Mouse (Mus musculus) liver, embryonic 13.5 days (tissue): ENCODE measurements around the gene Fam19a1. TPM values are rescaled to one million over a fixed set of nuclear protein-coding genes. Genes with fewer than 3 reads are reported as not detected.
"Not testable (repeated sequence)": the region's sequence is repeated elsewhere in the genome, so short reads cannot be mapped to it uniquely, and the experiment has no call there.

Experiments
- ATAC-seq: fragments of 200-750 bp; cut with Nextera tagmentation; 2 replicates; pipeline ENCODE4 v1.8.0; 2017; ENCODE audit warnings: low read depth, mild to moderate bottlenecking, moderate number of reproducible peaks, moderate library complexity
- DNase-seq: peaks from one replicate; pipeline ENCODE4 v3.0.0; 2022
- H3K27ac ChIP-seq: fragments of 300-500 bp; sonication (generic); 2 replicates; pipeline ENCODE4 v1.5.1; 2015; ENCODE audit warnings: moderate library complexity, mild to moderate bottlenecking, inconsistent platforms
- H3K27me3 ChIP-seq: fragments of 300-500 bp; sonication (generic); 2 replicates; pipeline ENCODE4 v1.6.1; 2015; ENCODE audit warnings: mild to moderate bottlenecking, inconsistent platforms
- H3K36me3 ChIP-seq: fragments of 300-500 bp; sonication (generic); 2 replicates; pipeline ENCODE4 v1.6.1; 2015; ENCODE audit warnings: mild to moderate bottlenecking, inconsistent platforms
- H3K4me1 ChIP-seq: fragments of 300-500 bp; sonication (generic); replicated peaks from 2 replicates; pipeline ENCODE4 v1.6.1; 2015; ENCODE audit warnings: inconsistent platforms
- H3K4me2 ChIP-seq: fragments of 300-500 bp; sonication (generic); 2 replicates; pipeline ENCODE4 v1.6.1; 2015; ENCODE audit warnings: inconsistent platforms, mild to moderate bottlenecking, moderate library complexity
- H3K4me3 ChIP-seq: fragments of 300-500 bp; sonication (generic); replicated peaks from 2 replicates; pipeline ENCODE4 v1.5.1; 2015; ENCODE audit warnings: mild to moderate bottlenecking, inconsistent platforms
- H3K9ac ChIP-seq: fragments of 300-500 bp; sonication (generic); 2 replicates; pipeline ENCODE4 v1.6.1; 2015; ENCODE audit warnings: mild to moderate bottlenecking, inconsistent platforms
- H3K9me3 ChIP-seq: fragments of 300-500 bp; sonication (generic); replicated peaks from 2 replicates; pipeline ENCODE4 v1.6.1; 2016; ENCODE audit warnings: inconsistent platforms
- WGBS: fragments of 180-500 bp; shearing (Covaris S2); methylation state at CpG from one replicate; pipeline ENCODE4 v1.1.7; 2015; ENCODE audit not compliant: insufficient replicate concordance; 5-methylcytosine and 5-hydroxymethylcytosine counted together
- polyA plus RNA-seq: library from polyadenylated mRNA; unstranded; fragments of >200 nt; fragmentation: Nextera tagmentation; extraction: Ambion mirVana; gene quantifications from 2 replicates; pipeline ENCODE4 v1.2.1, GENCODE M21; 2015

The Fam19a1 gene
- polyA plus RNA-seq, 1 experiment from 2014 or later: not detected

DNA sequence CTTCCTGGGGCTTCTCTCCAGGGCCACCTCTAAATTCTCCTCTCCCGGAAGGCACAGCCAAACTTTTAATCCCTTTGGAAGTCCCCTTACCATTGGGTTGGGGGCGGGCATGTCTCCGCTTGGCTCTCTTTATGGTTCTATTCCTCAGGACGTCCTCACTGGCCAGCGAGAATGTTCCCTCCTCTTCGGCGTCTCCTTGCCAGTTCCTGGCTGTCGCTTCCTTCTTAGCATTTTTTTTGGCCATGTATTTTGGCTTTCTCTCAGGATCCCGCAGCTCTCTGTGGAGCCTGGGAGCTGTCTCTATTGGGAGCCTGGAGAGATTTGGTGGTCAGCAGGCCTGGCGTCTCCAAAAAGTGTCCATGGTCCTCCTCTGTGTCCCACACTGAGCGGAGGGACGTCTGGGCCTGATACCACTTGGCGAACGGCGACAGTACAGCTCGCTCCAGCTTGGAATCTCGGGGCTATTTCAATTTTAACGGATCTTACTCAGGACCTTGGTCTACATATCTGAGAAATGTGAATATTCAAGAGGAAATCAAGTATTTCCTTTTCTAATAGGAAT lies 52.9 kb downstream of the Fam19a1 start, which contains the start of gene 1700123L14Rik:
1700123L14Rik (minus strand) TSS at position 426 of the 562 bp plus-strand sequence.
- Histone ChIP-seq H3K27ac (no peak within 1 kb of the TSS), H3K36me3 (no peaks in the 10 kb centered on the region), H3K4me2 (no peak within 1 kb of the TSS), H3K9ac (no peak within 1 kb of the TSS), H3K9me3 (0 out of 2 replicates have a peak, but pooled peaks cover 4% of the 10 kb centered on the region), H3K4me3 (no peak within 1 kb of the TSS), H3K4me1 (no peaks in the 10 kb centered on the region), H3K27me3 (no peaks in the 10 kb centered on the region)
- ATAC-seq (no peak), DNase-seq (no peak)
- 74% methylated on average over 18 of the region's 18 CpGs for WGBS

DNA sequence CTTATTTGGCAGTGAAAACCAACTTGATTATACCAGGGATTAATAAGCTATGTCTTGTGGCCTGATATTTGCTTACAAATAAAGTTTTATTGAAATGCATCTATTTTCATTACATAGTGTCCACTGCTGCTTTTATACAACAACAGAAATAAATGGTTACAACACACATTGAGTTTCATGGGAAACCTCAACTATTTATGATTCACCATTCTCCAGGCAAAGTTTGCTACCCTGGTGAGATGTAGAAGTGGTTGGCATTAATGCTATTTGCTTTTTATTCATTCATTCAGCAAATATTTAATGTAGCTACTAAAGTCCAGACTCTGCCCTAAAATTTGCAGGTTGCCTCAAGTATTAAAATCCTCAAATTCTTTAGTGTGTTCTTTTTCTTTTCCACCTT lies 54.1 kb downstream of the Fam19a1 start:
- Histone ChIP-seq H3K27me3 (no peaks in the 10 kb centered on the region), H3K9me3 (0 out of 2 replicates have a peak, but pooled peaks cover 4% of the 10 kb centered on the region), H3K27ac (no peak overlapping the region), H3K4me1 (no peaks in the 10 kb centered on the region), H3K9ac (no peak overlapping the region), H3K4me2 (no peak overlapping the region), H3K36me3 (no peaks in the 10 kb centered on the region), H3K4me3 (no peak overlapping the region)
- DNase-seq: no peak
- ATAC-seq: no peak

DNA sequence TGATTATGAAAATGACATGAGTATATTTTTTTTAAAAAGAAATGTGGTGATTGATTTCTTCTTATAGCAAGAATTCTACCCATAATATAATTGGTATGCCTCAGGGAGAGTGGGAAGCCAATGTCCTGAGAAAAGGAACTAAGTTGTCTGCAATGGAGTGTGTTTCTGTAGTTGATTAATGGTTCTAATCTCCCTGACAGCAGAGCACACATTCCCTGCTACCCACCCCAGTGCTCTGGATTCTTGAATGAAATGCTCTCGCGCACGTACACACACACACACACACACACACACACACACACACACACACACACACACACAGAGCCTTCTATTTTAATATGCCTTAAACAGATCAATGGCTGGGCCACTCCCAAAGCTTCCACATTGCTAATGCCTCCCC lies 60.7 kb downstream of the Fam19a1 start:
- no peaks in the 10 kb centered on the region for H3K27me3 ChIP-seq
- 43% methylated on average over 3 of the region's 3 CpGs for WGBS
- ATAC-seq: no peak

DNA sequence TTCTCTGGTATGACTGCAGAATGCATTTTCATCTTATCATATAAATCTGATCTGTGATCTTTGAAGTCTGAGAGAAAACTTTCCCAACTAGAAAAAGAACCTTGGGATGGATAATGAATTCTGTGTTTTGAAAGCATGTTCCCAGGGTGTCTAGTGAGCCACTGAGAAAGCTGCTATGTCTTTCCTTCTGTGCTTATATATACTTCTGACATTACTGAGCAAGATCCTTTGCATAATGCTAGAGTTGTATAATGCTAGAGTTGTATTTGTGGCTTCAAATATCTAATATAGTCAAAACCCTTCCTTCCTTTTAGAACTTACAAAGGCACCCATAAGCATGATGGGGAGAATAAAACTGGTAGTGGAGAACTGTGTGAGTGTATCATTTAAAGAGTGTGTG lies 65.6 kb downstream of the Fam19a1 start:
- no peak overlapping the region for H3K4me2 ChIP-seq
- H3K4me1 ChIP-seq: no peaks in the 10 kb centered on the region
- no peak overlapping the region for H3K9ac ChIP-seq
- no peaks in the 10 kb centered on the region for H3K36me3 ChIP-seq
- ATAC-seq (no peak), DNase-seq (no peak)
- no peak overlapping the region for H3K4me3 ChIP-seq
- H3K27ac ChIP-seq: no peak overlapping the region
- no peaks in the 10 kb centered on the region for H3K9me3 ChIP-seq
- no peaks in the 10 kb centered on the region for H3K27me3 ChIP-seq

More for the DNA sequence above, 60.7 kb downstream of the Fam19a1 start:
- no peak overlapping the region for H3K4me2 ChIP-seq
- DNase-seq: no peak
- H3K4me1 ChIP-seq: no peaks in the 10 kb centered on the region
- H3K36me3 ChIP-seq: no peaks in the 10 kb centered on the region
- no peak overlapping the region for H3K9ac ChIP-seq
- no peak overlapping the region for H3K4me3 ChIP-seq
- H3K9me3 ChIP-seq: no peaks in the 10 kb centered on the region
- H3K27ac ChIP-seq: no peak overlapping the region

DNA sequence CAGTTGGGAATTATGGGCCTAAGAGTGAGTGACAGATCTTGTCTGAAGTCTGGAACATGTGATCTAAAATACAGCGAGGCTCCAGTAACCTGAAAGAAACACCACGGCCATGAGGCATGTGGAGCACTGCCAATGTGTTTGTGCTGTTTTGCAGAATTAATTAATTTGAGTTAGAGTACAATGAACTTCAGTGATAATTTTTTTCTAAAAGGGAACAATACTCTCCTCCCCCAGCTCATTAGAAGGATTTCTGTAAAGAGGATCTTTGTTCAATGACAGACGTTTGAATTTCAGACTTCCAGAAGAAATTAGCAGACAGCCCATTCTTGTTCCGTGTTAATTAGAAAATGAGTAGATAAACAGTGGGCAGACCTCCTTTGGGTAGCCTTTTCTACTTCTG lies 70.4 kb downstream of the Fam19a1 start:
- no peak overlapping the region for H3K4me2 ChIP-seq
- no peak for DNase-seq
- no peak overlapping the region for H3K27ac ChIP-seq
- H3K9ac ChIP-seq: no peak overlapping the region
- no peaks in the 10 kb centered on the region for H3K9me3 ChIP-seq
- H3K4me1 ChIP-seq: no peaks in the 10 kb centered on the region
- no peaks in the 10 kb centered on the region for H3K36me3 ChIP-seq
- no peaks in the 10 kb centered on the region for H3K27me3 ChIP-seq
- 71% methylated on average over 4 of the region's 4 CpGs for WGBS
- ATAC-seq: no peak
- no peak overlapping the region for H3K4me3 ChIP-seq

DNA sequence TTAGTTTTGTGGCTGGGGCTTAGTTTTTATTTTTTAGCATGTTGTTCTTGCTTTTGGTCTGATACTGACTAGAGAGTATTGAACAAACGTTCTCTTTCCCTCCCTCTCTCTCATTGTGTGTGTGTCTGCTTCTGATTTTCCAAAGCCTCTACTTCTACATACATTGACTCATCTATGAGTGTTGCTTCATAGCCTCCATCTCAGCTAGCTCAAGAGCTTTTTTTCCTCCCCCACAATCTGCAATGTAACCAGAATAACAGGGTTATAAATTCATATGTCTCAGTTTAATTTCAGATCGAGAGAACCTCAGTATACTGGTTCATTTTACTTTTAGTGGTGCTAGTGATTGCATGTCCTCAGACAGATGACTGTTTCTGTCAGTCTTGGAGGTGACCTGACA lies 73.6 kb downstream of the Fam19a1 start:
- 41% methylated on average over 2 of the region's 2 CpGs for WGBS
- Histone ChIP-seq H3K9me3 (no peaks in the 10 kb centered on the region), H3K4me3 (no peak overlapping the region), H3K9ac (no peak overlapping the region), H3K36me3 (no peaks in the 10 kb centered on the region), H3K4me1 (no peaks in the 10 kb centered on the region), H3K27ac (no peak overlapping the region), H3K27me3 (no peaks in the 10 kb centered on the region), H3K4me2 (no peak overlapping the region)
- no peak for DNase-seq
- ATAC-seq: no peak

DNA sequence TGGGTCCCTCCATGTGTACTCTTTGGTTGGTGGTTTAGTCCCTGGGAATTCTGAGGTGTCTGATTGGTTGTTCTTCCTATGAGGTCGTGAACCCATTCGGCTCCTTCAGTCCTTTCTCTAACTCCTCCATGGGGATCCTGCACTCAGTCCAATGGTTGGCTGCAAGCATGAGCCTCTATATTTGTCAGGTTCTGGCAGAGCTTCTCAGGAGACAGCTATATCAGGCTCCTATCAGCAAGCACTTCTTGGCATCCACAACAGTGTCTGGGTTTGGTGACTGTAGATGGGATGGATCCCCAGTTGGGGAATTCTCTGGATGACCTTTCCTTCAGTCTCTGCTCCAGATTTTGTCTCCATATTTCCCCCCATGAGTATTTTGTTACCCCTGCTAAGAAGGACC lies 86.0 kb downstream of the Fam19a1 start:
- not testable (repeated sequence) for H3K4me2 ChIP-seq, H3K9ac ChIP-seq, H3K27ac ChIP-seq, H3K36me3 ChIP-seq, H3K4me3 ChIP-seq, H3K4me1 ChIP-seq, DNase-seq, H3K27me3 ChIP-seq, ATAC-seq, H3K9me3 ChIP-seq
- 76% methylated on average over 2 of the region's 2 CpGs for WGBS

DNA sequence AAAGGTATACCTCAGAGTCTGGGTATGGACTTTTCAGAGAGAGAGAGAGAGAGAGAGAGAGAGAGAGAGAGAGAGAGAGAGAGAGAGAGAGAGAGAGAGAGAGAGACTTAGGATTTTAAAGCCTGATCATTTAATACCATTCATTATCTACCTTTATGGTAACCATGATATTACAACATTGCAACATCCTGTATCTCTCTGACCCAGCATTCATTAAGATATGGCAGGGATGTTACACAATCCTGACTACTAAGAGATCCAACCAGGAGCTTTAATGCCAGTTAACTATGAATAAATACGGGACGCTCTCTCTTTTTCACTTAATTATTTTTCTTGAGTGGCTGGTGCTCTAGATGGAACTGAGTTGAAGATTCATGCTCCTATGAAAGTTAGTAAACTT lies 92.4 kb downstream of the Fam19a1 start:
- H3K9ac ChIP-seq: no peak overlapping the region
- H3K4me2 ChIP-seq: no peak overlapping the region
- no peak overlapping the region for H3K4me3 ChIP-seq
- 79% methylated on average over 2 of the region's 2 CpGs for WGBS
- H3K36me3 ChIP-seq: no peaks in the 10 kb centered on the region
- no peaks in the 10 kb centered on the region for H3K4me1 ChIP-seq
- no peak for DNase-seq
- no peak overlapping the region for H3K27ac ChIP-seq
- no peaks in the 10 kb centered on the region for H3K27me3 ChIP-seq
- H3K9me3 ChIP-seq: no peaks in the 10 kb centered on the region
- ATAC-seq: no peak

DNA sequence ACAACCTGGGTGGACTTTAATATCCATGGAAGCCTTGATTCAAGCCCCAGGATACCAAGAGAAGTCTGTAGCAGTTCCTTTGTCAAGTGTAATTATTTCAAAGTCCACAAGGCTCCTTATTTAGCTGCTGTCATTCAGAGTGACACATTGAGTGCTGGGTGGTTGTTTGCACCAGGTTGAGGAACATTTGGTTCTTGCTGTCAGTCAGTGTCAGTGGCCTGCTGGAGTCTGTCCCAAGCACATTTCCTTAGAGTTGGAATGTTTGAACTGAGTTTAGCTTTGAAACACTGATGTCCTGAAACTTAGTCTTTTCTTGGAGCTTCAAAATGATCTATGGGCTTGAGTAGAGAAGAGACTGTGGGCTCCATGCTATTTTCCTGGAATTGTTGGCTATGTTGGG lies 121.9 kb downstream of the Fam19a1 start:
- Histone ChIP-seq H3K4me1 (no peaks in the 10 kb centered on the region), H3K27ac (no peak overlapping the region), H3K4me3 (no peak overlapping the region), H3K9ac (no peak overlapping the region), H3K36me3 (no peaks in the 10 kb centered on the region), H3K4me2 (no peak overlapping the region), H3K27me3 (no peaks in the 10 kb centered on the region), H3K9me3 (no peaks in the 10 kb centered on the region)
- ATAC-seq (no peak), DNase-seq (no peak)

DNA sequence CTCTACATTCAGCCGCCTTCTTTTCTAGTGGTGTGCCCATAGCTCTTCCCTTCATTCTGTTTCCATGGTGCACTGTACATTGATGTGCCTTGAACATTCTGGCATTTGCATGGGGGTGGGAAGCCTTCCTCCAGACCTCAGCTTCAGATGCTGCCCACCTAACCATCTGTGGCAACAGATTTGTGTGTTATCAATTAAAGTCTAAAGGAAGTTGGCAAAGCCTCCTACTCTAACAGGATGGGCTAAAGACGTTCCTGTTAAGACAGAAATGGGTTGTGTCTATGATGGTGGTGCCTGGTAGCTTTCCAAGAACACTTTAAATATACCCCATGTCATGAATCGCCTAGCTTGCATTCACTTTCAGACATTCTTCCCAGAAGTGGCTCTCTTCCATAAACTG lies 131.4 kb downstream of the Fam19a1 start:
- Histone ChIP-seq H3K27me3 (no peaks in the 10 kb centered on the region), H3K9me3 (no peaks in the 10 kb centered on the region), H3K9ac (no peak overlapping the region), H3K4me3 (no peak overlapping the region), H3K27ac (no peak overlapping the region), H3K36me3 (no peaks in the 10 kb centered on the region), H3K4me2 (no peak overlapping the region), H3K4me1 (no peaks in the 10 kb centered on the region)
- whole genome bisulfite sequencing: 56% methylated on average over 3 of the region's 3 CpGs
- ATAC-seq: no peak
- DNase-seq: no peak

DNA sequence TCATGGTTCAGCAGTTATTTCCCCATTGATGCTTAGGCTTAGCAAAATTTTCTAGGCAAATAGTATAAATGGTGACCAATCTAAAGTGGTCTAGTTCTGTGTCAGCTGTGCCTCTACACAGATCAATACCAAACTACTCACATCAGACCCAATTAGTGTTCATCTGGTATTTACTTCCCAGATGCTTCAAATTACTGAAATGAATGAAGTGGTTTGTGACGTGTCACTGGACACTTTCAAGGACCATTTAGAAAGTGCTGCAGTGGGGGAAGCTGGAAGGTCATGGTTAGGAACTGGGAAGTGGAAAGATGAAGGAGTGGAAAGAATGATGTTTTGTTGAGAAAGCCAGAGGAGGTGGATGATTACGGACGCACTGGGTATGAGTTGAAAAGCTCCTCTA lies 139.0 kb downstream of the Fam19a1 start:
- Histone ChIP-seq H3K4me1 (no peaks in the 10 kb centered on the region), H3K4me2 (no peak overlapping the region), H3K4me3 (no peak overlapping the region), H3K27me3 (no peaks in the 10 kb centered on the region), H3K36me3 (no peaks in the 10 kb centered on the region), H3K9ac (no peak overlapping the region), H3K9me3 (no peaks in the 10 kb centered on the region), H3K27ac (no peak overlapping the region)
- DNase-seq (no peak), ATAC-seq (no peak)
- WGBS: 74% methylated on average over 3 of the region's 3 CpGs

DNA sequence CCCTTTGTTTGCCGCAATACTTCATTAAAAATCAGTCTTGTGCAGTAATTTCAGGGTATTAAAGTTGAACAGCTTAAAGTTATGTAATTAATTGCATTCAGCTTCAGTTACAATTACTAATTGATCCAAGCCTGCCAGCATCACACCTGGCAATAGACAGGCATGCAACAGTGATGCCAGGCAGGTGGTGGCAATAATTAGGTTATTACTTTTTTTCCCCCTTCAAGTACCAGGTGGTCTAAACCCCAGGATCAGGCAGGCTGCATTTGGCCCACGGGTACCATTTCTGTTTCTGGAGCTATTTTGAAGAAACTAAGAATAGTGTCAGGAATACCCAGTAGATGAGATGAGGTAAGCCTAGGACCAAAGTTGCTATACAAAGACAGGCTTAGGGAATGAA lies 141.9 kb downstream of the Fam19a1 start:
- ATAC-seq: no peak
- no peaks in the 10 kb centered on the region for H3K36me3 ChIP-seq
- H3K4me3 ChIP-seq: no peak overlapping the region
- H3K9me3 ChIP-seq: no peaks in the 10 kb centered on the region
- no peaks in the 10 kb centered on the region for H3K27me3 ChIP-seq
- H3K4me2 ChIP-seq: no peak overlapping the region
- H3K27ac ChIP-seq: no peak overlapping the region
- H3K4me1 ChIP-seq: no peaks in the 10 kb centered on the region
- WGBS: 67% methylated on average over 2 of the region's 2 CpGs
- H3K9ac ChIP-seq: no peak overlapping the region
- no peak for DNase-seq
